Mouse (Mus musculus): ENCODE results near the gene Lipc. TPM values are rescaled to one million over a fixed set of nuclear protein-coding genes. Genes with fewer than 3 reads are reported as not detected.

The Lipc gene
- polyA plus RNA-seq, 1 experiment: 0.08 TPM

DNA sequence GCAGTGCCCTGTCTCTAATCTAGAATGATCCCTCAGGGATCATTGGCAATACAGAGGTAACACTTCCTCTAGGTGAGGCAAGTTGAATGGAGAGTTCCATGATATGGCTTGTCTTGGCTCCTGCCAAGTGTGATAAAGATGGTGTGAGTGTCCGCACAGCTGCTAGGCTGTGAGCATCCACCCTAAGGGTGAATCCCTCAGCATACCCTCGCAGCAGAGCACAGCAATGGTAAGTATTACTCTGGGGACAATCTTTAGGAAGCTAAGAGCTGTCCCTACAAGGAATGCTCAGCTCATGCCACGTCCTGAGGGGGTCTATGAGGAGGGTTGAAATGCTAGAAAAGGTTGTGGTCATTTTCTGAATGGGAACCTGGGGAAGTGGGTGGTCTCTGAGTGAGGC lies 149.2 kb downstream of the Lipc start:
- no peak overlapping the region for H3K4me3 ChIP-seq (replicated peaks; ENCODE audit: insufficient read depth, low read depth, low read length)
- no peaks in the 10 kb centered on the region for H3K27me3 ChIP-seq (ENCODE audit: control insufficient read depth, insufficient read depth, low read length)
- no peaks in the 10 kb centered on the region for H3K4me1 ChIP-seq (ENCODE audit: control insufficient read depth, insufficient read depth, low read length)
- TF ChIP-seq CTCF (IDR thresholded peaks at IDR 0.05; ENCODE audit: borderline replicate concordance, insufficient read depth, low read depth, low read length) (no peak), POLR2A (IDR thresholded peaks at IDR 0.05; ENCODE audit: borderline replicate concordance, insufficient read depth, low read length) (no peak)
- WGBS: 74% methylated on average over 3 of the region's 3 CpGs
- no peak overlapping the region for H3K27ac ChIP-seq (ENCODE audit: insufficient read depth, low read length)
- no peak for DNase-seq

DNA sequence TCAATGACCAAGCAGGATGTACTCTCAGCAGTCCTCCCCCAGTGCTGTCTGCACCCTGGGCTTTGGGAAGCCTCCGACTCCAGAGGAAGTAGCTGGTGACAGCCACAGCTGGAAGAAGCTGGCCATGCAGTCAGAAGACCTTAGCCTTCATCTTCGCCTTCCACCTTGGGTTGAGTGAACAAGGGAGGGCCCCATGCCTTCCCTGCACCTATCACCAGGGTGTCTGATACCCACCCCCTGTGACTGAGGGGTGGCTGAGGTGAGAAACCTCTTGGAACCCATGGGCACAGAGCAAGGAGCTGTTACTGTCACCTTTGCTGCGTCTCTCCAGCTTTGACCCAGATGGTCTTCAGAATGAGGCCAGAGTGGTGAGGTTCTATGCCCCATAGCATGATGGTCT lies 150.3 kb downstream of the Lipc start:
- DNase-seq: no peak
- 88% methylated on average over 3 of the region's 3 CpGs for WGBS
- no peaks in the 10 kb centered on the region for H3K4me1 ChIP-seq (ENCODE audit: control insufficient read depth, insufficient read depth, low read length)
- no peaks in the 10 kb centered on the region for H3K27me3 ChIP-seq (ENCODE audit: control insufficient read depth, insufficient read depth, low read length)
- no peak overlapping the region for H3K27ac ChIP-seq (ENCODE audit: insufficient read depth, low read length)
- no peak overlapping the region for H3K4me3 ChIP-seq (replicated peaks; ENCODE audit: insufficient read depth, low read depth, low read length)
- TF ChIP-seq POLR2A (IDR thresholded peaks at IDR 0.05; ENCODE audit: borderline replicate concordance, insufficient read depth, low read length): no peak

DNA sequence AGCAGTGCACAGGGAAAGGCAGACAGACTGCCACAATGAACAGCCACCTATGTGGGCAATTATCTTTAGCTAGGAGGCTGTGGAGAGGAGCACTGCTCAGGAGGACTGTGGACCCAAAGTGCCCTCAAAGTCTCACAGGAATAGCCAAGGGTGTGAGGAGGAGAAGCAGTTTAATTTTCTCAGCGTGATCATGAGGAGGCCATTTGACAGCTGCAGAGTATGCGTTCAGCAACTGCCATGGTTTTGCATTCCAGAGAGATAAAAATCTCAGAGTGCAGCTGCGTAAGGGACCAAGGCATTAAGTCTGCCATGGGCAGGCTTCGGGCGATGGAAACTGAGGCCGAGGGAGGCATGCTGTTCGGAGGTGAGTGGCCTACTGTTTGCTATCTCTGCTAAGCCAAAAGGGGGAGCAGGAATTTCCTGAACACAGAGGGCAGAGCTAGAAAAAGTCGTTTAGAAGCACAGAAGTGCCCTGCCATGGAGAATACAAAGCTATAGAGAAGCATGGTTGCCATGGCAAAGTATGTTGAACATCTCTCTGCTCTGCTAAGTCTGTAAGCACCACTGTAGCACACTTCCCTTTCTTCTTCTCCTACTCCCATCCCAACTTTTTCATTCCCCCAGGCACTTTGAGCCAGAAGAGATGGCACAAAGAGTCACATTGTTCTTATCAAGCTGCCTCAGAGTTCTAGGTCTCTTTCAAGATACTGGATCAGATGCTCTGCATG lies 151.3 kb downstream of the Lipc start:
- Histone ChIP-seq H3K27me3 (ENCODE audit: control insufficient read depth, insufficient read depth, low read length) (no peaks in the 10 kb centered on the region), H3K27ac (ENCODE audit: insufficient read depth, low read length) (no peak overlapping the region), H3K4me1 (ENCODE audit: control insufficient read depth, insufficient read depth, low read length) (no peaks in the 10 kb centered on the region), H3K4me3 (replicated peaks; ENCODE audit: insufficient read depth, low read depth, low read length) (no peak overlapping the region)
- WGBS: 45% methylated on average over 8 of the region's 8 CpGs
- TF ChIP-seq POLR2A (IDR thresholded peaks at IDR 0.05; ENCODE audit: borderline replicate concordance, insufficient read depth, low read length): no peak
- TF ChIP-seq CTCF (IDR thresholded peaks at IDR 0.05; ENCODE audit: borderline replicate concordance, insufficient read depth, low read depth, low read length): no peak
- DNase-seq: no peak

DNA sequence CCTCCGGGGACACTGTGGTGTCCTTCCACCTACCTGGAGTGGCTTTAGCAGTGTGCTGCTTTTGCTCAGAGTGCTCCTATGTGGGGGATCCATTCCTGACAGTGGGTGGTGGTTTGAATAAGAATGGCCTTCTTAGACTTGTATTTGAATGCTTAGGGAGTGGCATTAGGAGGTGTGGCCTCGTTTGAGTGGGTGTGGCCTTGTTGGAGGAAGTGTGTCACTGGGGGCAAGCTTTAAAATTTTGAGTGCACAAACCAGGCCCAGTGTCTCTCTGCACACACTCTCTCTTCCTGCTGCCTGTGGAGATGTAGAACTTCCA lies 156.6 kb downstream of the Lipc start:
- H3K27ac ChIP-seq (ENCODE audit: insufficient read depth, low read length): no peak overlapping the region
- WGBS: 59% methylated on average over 2 of the region's 2 CpGs
- no peak overlapping the region for H3K4me3 ChIP-seq (replicated peaks; ENCODE audit: insufficient read depth, low read depth, low read length)
- no peaks in the 10 kb centered on the region for H3K4me1 ChIP-seq (ENCODE audit: control insufficient read depth, insufficient read depth, low read length)
- no peak for DNase-seq
- no peak for TF ChIP-seq CTCF (IDR thresholded peaks at IDR 0.05; ENCODE audit: borderline replicate concordance, insufficient read depth, low read depth, low read length)
- TF ChIP-seq POLR2A (IDR thresholded peaks at IDR 0.05; ENCODE audit: borderline replicate concordance, insufficient read depth, low read length): no peak
- no peaks in the 10 kb centered on the region for H3K27me3 ChIP-seq (ENCODE audit: control insufficient read depth, insufficient read depth, low read length)

DNA sequence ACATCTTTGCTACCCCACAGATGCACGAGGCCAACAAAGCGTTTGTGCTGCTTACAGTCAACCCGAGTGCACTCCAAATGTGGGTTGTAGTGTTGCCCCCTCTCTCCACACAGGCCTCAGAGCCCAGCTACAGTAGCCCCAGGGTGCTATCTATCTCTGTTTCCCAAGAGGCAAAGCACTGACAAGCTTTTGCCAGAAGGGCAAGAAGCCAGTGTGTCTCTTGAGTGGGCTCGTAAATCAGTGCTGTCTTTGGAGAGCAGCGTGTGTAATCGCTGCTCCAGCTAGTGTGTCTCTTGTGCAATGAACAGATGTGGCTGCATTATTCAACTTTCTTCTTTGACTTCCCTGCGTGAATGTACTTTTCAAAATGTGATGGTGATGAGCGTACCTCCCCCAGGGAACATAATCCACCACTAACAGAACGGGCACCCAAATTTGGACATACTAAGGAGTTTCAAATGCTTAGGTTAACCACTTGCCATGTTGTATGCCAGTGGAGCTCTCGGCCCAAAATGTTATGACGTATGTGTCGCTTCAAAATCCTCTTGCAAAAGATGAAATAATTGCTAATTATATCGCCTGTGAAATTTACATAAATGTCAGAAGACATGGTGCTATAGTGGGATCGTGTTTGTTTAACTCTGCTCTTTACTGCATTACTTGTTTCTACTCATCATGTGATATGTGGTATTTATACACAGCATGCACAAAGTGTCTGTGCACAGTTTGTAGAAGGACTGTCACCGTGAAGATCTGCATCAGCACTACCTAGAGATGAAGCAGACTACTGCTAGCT lies 157.2 kb downstream of the Lipc start:
- no peaks in the 10 kb centered on the region for H3K4me1 ChIP-seq (ENCODE audit: control insufficient read depth, insufficient read depth, low read length)
- TF ChIP-seq POLR2A (IDR thresholded peaks at IDR 0.05; ENCODE audit: borderline replicate concordance, insufficient read depth, low read length): no peak
- no peak for TF ChIP-seq CTCF (IDR thresholded peaks at IDR 0.05; ENCODE audit: borderline replicate concordance, insufficient read depth, low read depth, low read length)
- no peaks in the 10 kb centered on the region for H3K27me3 ChIP-seq (ENCODE audit: control insufficient read depth, insufficient read depth, low read length)
- WGBS: 75% methylated on average over 15 of the region's 15 CpGs
- no peak for DNase-seq
- H3K27ac ChIP-seq (ENCODE audit: insufficient read depth, low read length): no peak overlapping the region
- H3K4me3 ChIP-seq (replicated peaks; ENCODE audit: insufficient read depth, low read depth, low read length): no peak overlapping the region

DNA sequence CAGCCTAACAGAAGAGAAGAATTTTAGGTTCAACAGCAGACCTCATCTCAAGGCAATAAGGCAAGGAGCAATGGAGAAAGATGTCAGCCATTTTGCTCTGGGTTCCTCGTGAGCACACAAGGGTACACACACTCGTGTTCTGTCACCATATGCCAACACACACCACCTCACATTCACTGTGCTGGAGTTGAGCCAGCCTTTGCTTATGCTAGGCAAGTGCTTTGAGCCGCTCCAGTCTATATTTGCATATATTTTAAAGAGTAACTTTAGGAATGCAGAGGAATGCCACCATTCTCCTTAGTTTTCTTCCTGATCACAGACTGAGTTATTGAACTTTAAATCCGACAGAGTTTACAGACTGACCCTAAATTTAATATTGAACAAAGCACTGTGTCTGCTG lies 161.4 kb downstream of the Lipc start:
- TF ChIP-seq POLR2A (IDR thresholded peaks at IDR 0.05; ENCODE audit: borderline replicate concordance, insufficient read depth, low read length) (no peak), CTCF (IDR thresholded peaks at IDR 0.05; ENCODE audit: borderline replicate concordance, insufficient read depth, low read depth, low read length) (no peak)
- H3K4me1 ChIP-seq (ENCODE audit: control insufficient read depth, insufficient read depth, low read length): no peaks in the 10 kb centered on the region
- no peak overlapping the region for H3K4me3 ChIP-seq (replicated peaks; ENCODE audit: insufficient read depth, low read depth, low read length)
- DNase-seq: no peak
- H3K27ac ChIP-seq (ENCODE audit: insufficient read depth, low read length): no peak overlapping the region
- no peaks in the 10 kb centered on the region for H3K27me3 ChIP-seq (ENCODE audit: control insufficient read depth, insufficient read depth, low read length)
- 73% methylated on average over 4 of the region's 4 CpGs for WGBS

DNA sequence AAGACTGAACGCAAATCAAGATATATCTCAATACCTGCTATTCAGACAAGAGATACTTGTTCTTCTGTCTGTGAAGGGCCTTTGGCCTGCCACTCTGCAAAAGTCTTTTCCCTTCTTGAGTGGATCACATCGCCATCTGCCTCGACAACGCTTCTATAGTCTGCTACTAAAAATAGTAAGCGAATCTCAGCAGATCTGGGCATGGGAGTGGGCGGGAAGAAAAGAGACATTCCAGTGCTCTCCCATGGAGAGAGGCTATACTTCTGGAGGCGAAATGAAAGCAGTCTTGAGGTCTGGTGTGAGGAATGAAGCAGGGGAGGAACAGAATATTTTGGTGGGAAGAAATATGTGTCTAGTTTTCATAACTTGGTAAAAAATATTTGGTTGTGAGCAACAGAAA lies 163.3 kb downstream of the Lipc start:
- Histone ChIP-seq H3K4me3 (replicated peaks; ENCODE audit: insufficient read depth, low read depth, low read length) (no peak overlapping the region), H3K4me1 (ENCODE audit: control insufficient read depth, insufficient read depth, low read length) (no peaks in the 10 kb centered on the region), H3K27me3 (ENCODE audit: control insufficient read depth, insufficient read depth, low read length) (no peaks in the 10 kb centered on the region), H3K27ac (ENCODE audit: insufficient read depth, low read length) (no peak overlapping the region)
- DNase-seq: no peak
- 56% methylated on average over 7 of the region's 7 CpGs for WGBS
- TF ChIP-seq POLR2A (IDR thresholded peaks at IDR 0.05; ENCODE audit: borderline replicate concordance, insufficient read depth, low read length): no peak
- no peak for TF ChIP-seq CTCF (IDR thresholded peaks at IDR 0.05; ENCODE audit: borderline replicate concordance, insufficient read depth, low read depth, low read length)

DNA sequence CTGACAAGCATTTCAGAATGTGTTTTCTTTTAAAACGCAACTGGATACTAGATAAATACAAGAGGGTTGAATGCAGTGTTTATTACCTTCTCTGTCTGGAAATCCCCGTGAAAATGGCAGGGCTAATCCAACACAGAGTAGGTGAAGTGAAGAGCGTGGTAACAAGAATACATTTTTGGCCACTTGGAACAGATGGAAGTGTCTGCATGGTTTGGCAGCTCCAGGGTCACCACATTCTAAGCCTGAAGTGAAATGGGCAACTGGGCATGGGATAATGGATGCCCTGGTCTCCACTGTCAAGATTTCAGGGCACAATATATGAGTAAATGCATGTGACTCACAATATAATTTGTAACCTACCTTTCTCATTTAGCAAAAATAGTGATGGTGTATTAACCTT lies 169.8 kb downstream of the Lipc start:
- 29% methylated on average over 3 of the region's 3 CpGs for WGBS

More for the DNA sequence above, 169.8 kb downstream of the Lipc start:
- no peaks in the 10 kb centered on the region for H3K27me3 ChIP-seq (ENCODE audit: control insufficient read depth, insufficient read depth, low read length)
- DNase-seq: peak; percentile 39 to 64
- no peak overlapping the region for H3K4me3 ChIP-seq (replicated peaks; ENCODE audit: insufficient read depth, low read depth, low read length)
- H3K27ac ChIP-seq (ENCODE audit: insufficient read depth, low read length): no peak overlapping the region
- TF ChIP-seq POLR2A (IDR thresholded peaks at IDR 0.05; ENCODE audit: borderline replicate concordance, insufficient read depth, low read length): no peak
- no peak for TF ChIP-seq CTCF (IDR thresholded peaks at IDR 0.05; ENCODE audit: borderline replicate concordance, insufficient read depth, low read depth, low read length)
- H3K4me1 ChIP-seq (ENCODE audit: control insufficient read depth, insufficient read depth, low read length): peaks cover 5% of the 10 kb centered on the region; the same call in 1 of the 2 replicates

Data from cerebellum, adult 2 months (tissue).